8 mouse cellular contexts compared by ENCODE assay signal in genomic region chr9:105857773-105858172, GRCm38 (mm10). TPM values are rescaled to one million over a fixed set of nuclear protein-coding genes. Genes with fewer than 3 reads are reported as not detected.
DNase-seq lines count a peak whose midpoint lies in the region; TF ChIP-seq lines count a peak whose summit lies in the region.
"Had no signal": no experiment of that assay in that cellular context is flagged by ENCODE, and none has a peak within 500 bp of the region (broad histone marks: within the 10 kb centered on the region; RNA-seq: fewer than 3 reads in every experiment).

No protein-coding gene starts in this region.

- no peak overlapping the region for H3K4me3 ChIP-seq in ES-E14 (ENCODE audit: insufficient read depth in 1 of 2, low read depth in 1 of 2, low read length in 2 of 2, poor library complexity in 1 of 2, severe bottlenecking in 1 of 2)
- H3K4me3 ChIP-seq in embryonic facial prominence, embryonic 10.5 days, result no peak overlapping the region
- H3K4me3 ChIP-seq: liver, embryonic 15.5 days had no signal

- no peaks in the 10 kb centered on the region for H3K9me3 ChIP-seq in ES-E14 (ENCODE audit: control insufficient read depth, insufficient read depth, low read depth, low read length)
- no peaks in the 10 kb centered on the region for H3K9me3 ChIP-seq in embryonic facial prominence, embryonic 10.5 days
- H3K9me3 ChIP-seq: liver, embryonic 15.5 days had no signal

- H3K4me1 ChIP-seq in ES-E14 (ENCODE audit: control insufficient read depth in 2 of 2, insufficient read depth in 2 of 2, low read length in 2 of 2, poor library complexity in 1 of 2), result peaks cover 0 to 3% of the 10 kb centered on the region in 2 experiments; a peak in 1 of 4 replicates
- no peaks in the 10 kb centered on the region for H3K4me1 ChIP-seq in embryonic facial prominence, embryonic 10.5 days
- H3K4me1 ChIP-seq: liver, embryonic 15.5 days had no signal

- no peak overlapping the region for H3K9ac ChIP-seq in ES-E14 (ENCODE audit: insufficient read depth, low read depth, low read length, poor library complexity, severe bottlenecking)
- H3K9ac ChIP-seq: liver, embryonic 15.5 days had no signal

- H3K27me3 ChIP-seq in embryonic facial prominence, embryonic 10.5 days (replicated peaks; ENCODE audit: low read depth, poor library complexity, severe bottlenecking), result no peaks in the 10 kb centered on the region
- H3K27me3 ChIP-seq: liver, embryonic 15.5 days had no signal

- intact Hi-C loops in heart, postnatal 10 days (cut with DNase I), result loop anchor here (1.0 to 10.0 kb wide), 4 partner anchors 164 to 417 kb away; no protein-coding TSS in a partner anchor

- DNase-seq in ES-E14 (ENCODE audit: low read depth, low spot score), result peak; percentile 85
- DNase-seq in adrenal gland, postnatal 14 days, result peak; percentile 79
- DNase-seq in embryonic facial prominence, embryonic 10.5 days (ENCODE audit: low spot score), result peak; percentile 67
- peak; percentile 77 to 86 for DNase-seq in heart, postnatal 10 days
- peak; percentile 78 to 84 for DNase-seq in layer of hippocampus, postnatal 10 days (ENCODE audit: low spot score in 2 of 2)
- DNase-seq in lung, postnatal 36 days, result peak; percentile 70
- DNase-seq in right cerebral cortex, postnatal 25 days, result peak; percentile 65

- no peaks in the 10 kb centered on the region for H3K36me3 ChIP-seq in ES-E14 (ENCODE audit: control insufficient read depth, insufficient read depth, low read length, poor library complexity, severe bottlenecking)
- H3K36me3 ChIP-seq in embryonic facial prominence, embryonic 10.5 days (replicated peaks), result no peaks in the 10 kb centered on the region
- H3K36me3 ChIP-seq: liver, embryonic 15.5 days had no signal

- WGBS in embryonic facial prominence, embryonic 10.5 days, result 18% methylated on average over 6 of the region's 6 CpGs

- H3K27ac ChIP-seq in ES-E14 (ENCODE audit: insufficient read depth, low read depth, low read length, poor library complexity, severe bottlenecking), result no peak overlapping the region
- no peak overlapping the region for H3K27ac ChIP-seq in embryonic facial prominence, embryonic 10.5 days (replicated peaks)
- H3K27ac ChIP-seq: liver, embryonic 15.5 days had no signal

- in situ Hi-C loops in ES-E14 (cut with MboI; ENCODE audit: low sequenced_read_pairs in 2 of 2, unreplicated experiment in 2 of 2), result loop anchor here in 1 of 2 experiments (10.0 kb wide), 1 partner anchor 163 kb away; no protein-coding TSS in a partner anchor

TF ChIP-seq in ES-E14, 5 proteins besides CTCF, POLR2A, EP300 and RAD21:
- TF ChIP-seq CHD2 (IDR thresholded peaks at IDR 0.05; ENCODE audit: low read depth, low read length) (no peak), HCFC1 (IDR thresholded peaks at IDR 0.05; ENCODE audit: borderline replicate concordance, insufficient read depth, low read length) (no peak), ZNF384 (IDR thresholded peaks at IDR 0.05; ENCODE audit: low read depth, low read length) (no peak), ZC3H11A (IDR thresholded peaks at IDR 0.05; ENCODE audit: borderline replicate concordance, low read depth, low read length) (peak; percentile 95), MAFK (IDR thresholded peaks at IDR 0.05; ENCODE audit: insufficient read depth, low read depth, low read length) (no peak)

RNA-seq across cellular contexts. Expression of gene Col6a6, which starts 29.8 kb away (rescaled TPM):
- total RNA-seq in ES-E14 (2012; rRNA removed), result 0.53 and 0.58 TPM in 2 replicates
- 5.0 and 6.7 TPM in 2 replicates for total RNA-seq in adrenal gland, postnatal 14 days (2021)
- polyA plus RNA-seq in embryonic facial prominence, embryonic 10.5 days (2016; fragmentation: Nextera tagmentation; extraction: Ambion mirVana), result 0.06 and 0.11 TPM in 2 replicates
- 10 to 100 TPM; 16.7 to 20.5 TPM for total RNA-seq in heart, postnatal 10 days (2021)
- total RNA-seq in layer of hippocampus, postnatal 10 days (2021), result under 1 TPM; 0.54 to 0.75 TPM
